Mouse (Mus musculus): Measurements from ENCODE around the gene Nynrin.

The Nynrin gene

GRCm38 (mm10) chr14:55877469-55878315 is 23.9 kb downstream of the Nynrin start:
- no peak for DNase-seq (ENCODE audit: extremely low read depth, low read depth)

- DNase-seq (ENCODE audit: extremely low read depth, low read depth), result no peak
Observed at GRCm38 (mm10) chr14:55878316-55878940, 24.6 kb downstream of the Nynrin start.

GRCm38 (mm10) chr14:55879623-55880022 is 25.8 kb downstream of the Nynrin start:
- peak; percentile 54 for DNase-seq (ENCODE audit: extremely low read depth, low read depth)

- peak; percentile 64 for DNase-seq (ENCODE audit: extremely low read depth, low read depth)
Observed at GRCm38 (mm10) chr14:55880982-55881381, 27.2 kb downstream of the Nynrin start.

GRCm38 (mm10) chr14:55882171-55882641 is 28.4 kb downstream of the Nynrin start:
- DNase-seq (ENCODE audit: extremely low read depth, low read depth), result no peak

GRCm38 (mm10) chr14:55883149-55883661 is 29.4 kb downstream of the Nynrin start:
- DNase-seq (ENCODE audit: extremely low read depth, low read depth), result no peak

GRCm38 (mm10) chr14:55883663-55884062 is 29.9 kb downstream of the Nynrin start:
- DNase-seq (ENCODE audit: extremely low read depth, low read depth), result no peak

- DNase-seq (ENCODE audit: extremely low read depth, low read depth), result peak; percentile 47
Observed at GRCm38 (mm10) chr14:55884166-55884565, 30.4 kb downstream of the Nynrin start, which contains the start of gene Cbln3. Cbln3 (minus strand) TSS chr14:55884392.

GRCm38 (mm10) chr14:55884713-55885113 is 30.9 kb downstream of the Nynrin start, which contains the start of gene Khnyn:
Khnyn (plus strand) TSS chr14:55884947.
- peak; percentile 81 for DNase-seq (ENCODE audit: extremely low read depth, low read depth)

GRCm38 (mm10) chr14:55885114-55885790 is 31.4 kb downstream of the Nynrin start:
- peak; percentile 27 for DNase-seq (ENCODE audit: extremely low read depth, low read depth)

GRCm38 (mm10) chr14:55885791-55886271 is 32.0 kb downstream of the Nynrin start:
- DNase-seq (ENCODE audit: extremely low read depth, low read depth), result peak; percentile 84

- DNase-seq (ENCODE audit: extremely low read depth, low read depth), result no peak
Observed at GRCm38 (mm10) chr14:55886571-55887382, 33.0 kb downstream of the Nynrin start.

- no peak for DNase-seq (ENCODE audit: extremely low read depth, low read depth)
Observed at GRCm38 (mm10) chr14:55897671-55898070, 43.9 kb downstream of the Nynrin start.

GRCm38 (mm10) chr14:55898947-55899346 is 45.1 kb downstream of the Nynrin start:
- DNase-seq (ENCODE audit: extremely low read depth, low read depth), result no peak

- DNase-seq (ENCODE audit: extremely low read depth, low read depth), result no peak
Observed at GRCm38 (mm10) chr14:55899701-55900413, 46.0 kb downstream of the Nynrin start, which contains the start of gene Sdr39u1. Sdr39u1 (minus strand) TSS chr14:55900293.

GRCm38 (mm10) chr14:55900414-55900755 is 46.6 kb downstream of the Nynrin start:
- DNase-seq (ENCODE audit: extremely low read depth, low read depth), result no peak

GRCm38 (mm10) chr14:55905518-55905917 is 51.7 kb downstream of the Nynrin start:
- no peak for DNase-seq (ENCODE audit: extremely low read depth, low read depth)

GRCm38 (mm10) chr14:55913406-55913805 is 59.6 kb downstream of the Nynrin start:
- no peak for DNase-seq (ENCODE audit: extremely low read depth, low read depth)

- DNase-seq (ENCODE audit: extremely low read depth, low read depth), result peak; percentile 83
Observed at GRCm38 (mm10) chr14:55918240-55919082, 64.7 kb downstream of the Nynrin start.

All from MEL-GATA-1-ER (cell line).